Mouse (Mus musculus) ovary, postnatal 10 days (tissue): ENCODE results near the gene Gm17509.
"Not testable (repeated sequence)": the region's sequence is repeated elsewhere in the genome, so short reads cannot be mapped to it uniquely, and the experiment has no call there.

Source experiments
- DNase-seq: peaks from one replicate; pipeline ENCODE4 v3.0.0; 2022; ENCODE audit warnings: low spot score

Gm17509 gene

GRCm38 (mm10) chr13:117208236-117208635, 12.6 kb downstream of the Gm17509 start, which contains the start of gene Emb:
Emb (plus strand) TSS chr13:117208536.
- DNase-seq = no peak

- DNase-seq = no peak
Measured at GRCm38 (mm10) chr13:117206066-117206465, 14.8 kb downstream of the Gm17509 start.

- DNase-seq = no peak
Measured at GRCm38 (mm10) chr13:117204685-117205084, 16.2 kb downstream of the Gm17509 start.

GRCm38 (mm10) chr13:117202755-117203471, 18.0 kb downstream of the Gm17509 start:
- no peak for DNase-seq

GRCm38 (mm10) chr13:117198402-117199083, 22.3 kb downstream of the Gm17509 start:
- DNase-seq = peak; percentile 36

- no peak for DNase-seq
Measured at GRCm38 (mm10) chr13:117197666-117198065, 23.2 kb downstream of the Gm17509 start.

GRCm38 (mm10) chr13:117195569-117196495, 25.0 kb downstream of the Gm17509 start:
- DNase-seq = no peak

- DNase-seq = no peak
Measured at GRCm38 (mm10) chr13:117193422-117193983, 27.4 kb downstream of the Gm17509 start.

- DNase-seq = no peak
Measured at GRCm38 (mm10) chr13:117192161-117192560, 28.7 kb downstream of the Gm17509 start.

- no peak for DNase-seq
Measured at GRCm38 (mm10) chr13:117185329-117185728, 35.5 kb downstream of the Gm17509 start.

- no peak for DNase-seq
Measured at GRCm38 (mm10) chr13:117183288-117183687, 37.6 kb downstream of the Gm17509 start.

GRCm38 (mm10) chr13:117180912-117181311, 40.0 kb downstream of the Gm17509 start:
- DNase-seq = not testable (repeated sequence)
